Mouse (Mus musculus) limb, embryonic 11.5 days (tissue): ENCODE measurements at regions not wholly inside any gene's neighbourhood (a gene's known extent, or its start where the extent isn't known, plus 50 kb on each side); places are given as distances from the start of the nearest gene placed in this dataset.
"Not testable (repeated sequence)": the region's sequence is repeated elsewhere in the genome, so short reads cannot be mapped to it uniquely, and the experiment has no call there.

ENCODE experiments used
- ATAC-seq: fragments of 200-750 bp; cut with Nextera tagmentation; 2 replicates; pipeline ENCODE4 v1.8.0; 2017; ENCODE audit warnings: low read depth; ENCODE audit not compliant: insufficient number of reproducible peaks, low FRiP score, low TSS enrichment
- DNase-seq: peaks from one replicate; pipeline ENCODE4 v3.0.0-alpha.2; 2015; ENCODE audit warnings: low spot score
- H3K27ac ChIP-seq: fragments of 300-500 bp; sonication (generic); replicated peaks from 2 replicates; pipeline ENCODE4 v1.5.1; 2014; ENCODE audit warnings: low read depth, mild to moderate bottlenecking, low read length
- H3K27me3 ChIP-seq: fragments of 300-500 bp; sonication (generic); 2 replicates; pipeline ENCODE4 v1.6.1; 2014; ENCODE audit warnings: mild to moderate bottlenecking, low read length, mixed read lengths; ENCODE audit not compliant: control insufficient read depth, insufficient read depth
- H3K36me3 ChIP-seq: fragments of 300-500 bp; sonication (generic); 2 replicates; pipeline ENCODE4 v1.6.1; 2014; ENCODE audit warnings: mild to moderate bottlenecking, low read length, moderate library complexity, mixed read lengths; ENCODE audit not compliant: control insufficient read depth, insufficient read depth
- H3K4me1 ChIP-seq: fragments of 300-500 bp; sonication (generic); 2 replicates; pipeline ENCODE4 v1.6.1; 2014; ENCODE audit warnings: low read length, mixed read lengths; ENCODE audit not compliant: control insufficient read depth, insufficient read depth
- H3K4me2 ChIP-seq: fragments of 300-500 bp; sonication (generic); 2 replicates; pipeline ENCODE4 v1.6.1; 2014; ENCODE audit warnings: low read depth, mild to moderate bottlenecking, moderate library complexity; ENCODE audit not compliant: severe bottlenecking
- H3K4me3 ChIP-seq: fragments of 300-500 bp; sonication (generic); 2 replicates; pipeline ENCODE4 v1.5.1; 2014; ENCODE audit warnings: low read depth, low read length
- H3K9ac ChIP-seq: fragments of 300-500 bp; sonication (generic); 2 replicates; pipeline ENCODE4 v1.6.1; 2014; ENCODE audit warnings: mild to moderate bottlenecking, low read length
- H3K9me3 ChIP-seq: fragments of 300-500 bp; sonication (generic); 2 replicates; pipeline ENCODE4 v1.6.1; 2016; ENCODE audit warnings: low read length; ENCODE audit not compliant: control insufficient read depth
- WGBS: fragments of 180-500 bp; shearing (Covaris S2); extraction: QIAGEN DNeasy Blood & Tissue Kit; methylation state at CpG from one replicate; pipeline ENCODE4 v1.1.7; 2014; 5-methylcytosine and 5-hydroxymethylcytosine counted together

GRCm38 (mm10) chr11:31550747-31551613 lies 120.7 kb downstream of the Bod1 start:
- ATAC-seq (0 out of 2 replicates have a peak, but pooled peaks have one; percentile 26), DNase-seq (peak; percentile 33)
- 34% methylated on average over 6 of the region's 6 CpGs for WGBS
- Histone ChIP-seq H3K4me1 (0 out of 2 replicates have a peak, but pooled peaks cover 4% of the 10 kb centered on the region), H3K4me3 (no peak overlapping the region), H3K27ac (no peak overlapping the region), H3K9ac (no peak overlapping the region), H3K36me3 (no peaks in the 10 kb centered on the region), H3K27me3 (no peaks in the 10 kb centered on the region), H3K4me2 (no peak overlapping the region), H3K9me3 (peaks cover 3% of the 10 kb centered on the region; the same call in 1 of the 2 replicates)

- not testable (repeated sequence) for H3K9ac ChIP-seq, H3K4me2 ChIP-seq, H3K4me3 ChIP-seq, H3K27ac ChIP-seq, ATAC-seq, H3K27me3 ChIP-seq, H3K4me1 ChIP-seq, H3K36me3 ChIP-seq, H3K9me3 ChIP-seq
- peak; percentile 7 for DNase-seq
- 87% methylated on average over 10 of the region's 10 CpGs for WGBS
Observed at GRCm38 (mm10) chr11:31545514-31545913, 126.2 kb downstream of the Bod1 start.

GRCm38 (mm10) chr11:31542635-31543219 lies 129.0 kb downstream of the Bod1 start:
- no peak overlapping the region for H3K9ac ChIP-seq
- H3K4me1 ChIP-seq: no peaks in the 10 kb centered on the region
- H3K9me3 ChIP-seq: no peaks in the 10 kb centered on the region
- WGBS: 86% methylated on average over 8 of the region's 8 CpGs
- no peak overlapping the region for H3K4me2 ChIP-seq
- H3K27me3 ChIP-seq: no peaks in the 10 kb centered on the region
- ATAC-seq (no peak), DNase-seq (no peak)
- no peak overlapping the region for H3K4me3 ChIP-seq
- no peaks in the 10 kb centered on the region for H3K36me3 ChIP-seq
- no peak overlapping the region for H3K27ac ChIP-seq

GRCm38 (mm10) chr11:31541425-31541824 lies 130.3 kb downstream of the Bod1 start:
- H3K27ac ChIP-seq: no peak overlapping the region
- WGBS: 84% methylated on average over 3 of the region's 3 CpGs
- H3K9ac ChIP-seq: no peak overlapping the region
- no peaks in the 10 kb centered on the region for H3K27me3 ChIP-seq
- ATAC-seq (no peak), DNase-seq (no peak)
- no peaks in the 10 kb centered on the region for H3K4me1 ChIP-seq
- no peaks in the 10 kb centered on the region for H3K36me3 ChIP-seq
- no peak overlapping the region for H3K4me3 ChIP-seq
- no peak overlapping the region for H3K4me2 ChIP-seq
- no peaks in the 10 kb centered on the region for H3K9me3 ChIP-seq

GRCm38 (mm10) chr11:31540816-31541215 lies 130.9 kb downstream of the Bod1 start:
- H3K9ac ChIP-seq: no peak overlapping the region
- H3K4me2 ChIP-seq: no peak overlapping the region
- no peak overlapping the region for H3K27ac ChIP-seq
- no peak overlapping the region for H3K4me3 ChIP-seq
- H3K27me3 ChIP-seq: no peaks in the 10 kb centered on the region
- H3K4me1 ChIP-seq: no peaks in the 10 kb centered on the region
- DNase-seq (peak; percentile 19), ATAC-seq (no peak)
- H3K36me3 ChIP-seq: no peaks in the 10 kb centered on the region
- no peaks in the 10 kb centered on the region for H3K9me3 ChIP-seq

GRCm38 (mm10) chr11:31531416-31531815 lies 140.3 kb downstream of the Bod1 start:
- no peak for ATAC-seq

GRCm38 (mm10) chr11:31530851-31531250 lies 140.8 kb downstream of the Bod1 start:
- 75% methylated on average over 3 of the region's 3 CpGs for WGBS
- H3K27ac ChIP-seq: no peak overlapping the region
- no peak overlapping the region for H3K4me2 ChIP-seq
- no peaks in the 10 kb centered on the region for H3K4me1 ChIP-seq
- DNase-seq (no peak), ATAC-seq (no peak)
- H3K27me3 ChIP-seq: no peaks in the 10 kb centered on the region
- no peak overlapping the region for H3K4me3 ChIP-seq
- H3K9ac ChIP-seq: no peak overlapping the region
- H3K9me3 ChIP-seq: no peaks in the 10 kb centered on the region
- no peaks in the 10 kb centered on the region for H3K36me3 ChIP-seq

More at GRCm38 (mm10) chr11:31531416-31531815, 140.3 kb downstream of the Bod1 start:
- Histone ChIP-seq H3K9me3 (no peaks in the 10 kb centered on the region), H3K9ac (no peak overlapping the region), H3K4me3 (no peak overlapping the region), H3K27me3 (no peaks in the 10 kb centered on the region), H3K4me2 (no peak overlapping the region), H3K27ac (no peak overlapping the region), H3K4me1 (no peaks in the 10 kb centered on the region), H3K36me3 (no peaks in the 10 kb centered on the region)
- DNase-seq: no peak
- 82% methylated on average over 2 of the region's 2 CpGs for WGBS

- Histone ChIP-seq H3K27me3 (no peaks in the 10 kb centered on the region), H3K4me2 (no peak overlapping the region), H3K4me3 (no peak overlapping the region), H3K4me1 (no peaks in the 10 kb centered on the region), H3K36me3 (no peaks in the 10 kb centered on the region), H3K9me3 (no peaks in the 10 kb centered on the region), H3K27ac (no peak overlapping the region), H3K9ac (no peak overlapping the region)
- WGBS: 85% methylated on average over 2 of the region's 2 CpGs
- DNase-seq (peak; percentile 14), ATAC-seq (no peak)
Observed at GRCm38 (mm10) chr11:31529686-31530085, 142.0 kb downstream of the Bod1 start.
